Mouse (Mus musculus): Measurements from ENCODE around the gene S1pr4. TPM values are rescaled to one million over a fixed set of nuclear protein-coding genes. Genes with fewer than 3 reads are reported as not detected.

The S1pr4 gene
- polyA plus RNA-seq, 1 experiment: not detected

DNA sequence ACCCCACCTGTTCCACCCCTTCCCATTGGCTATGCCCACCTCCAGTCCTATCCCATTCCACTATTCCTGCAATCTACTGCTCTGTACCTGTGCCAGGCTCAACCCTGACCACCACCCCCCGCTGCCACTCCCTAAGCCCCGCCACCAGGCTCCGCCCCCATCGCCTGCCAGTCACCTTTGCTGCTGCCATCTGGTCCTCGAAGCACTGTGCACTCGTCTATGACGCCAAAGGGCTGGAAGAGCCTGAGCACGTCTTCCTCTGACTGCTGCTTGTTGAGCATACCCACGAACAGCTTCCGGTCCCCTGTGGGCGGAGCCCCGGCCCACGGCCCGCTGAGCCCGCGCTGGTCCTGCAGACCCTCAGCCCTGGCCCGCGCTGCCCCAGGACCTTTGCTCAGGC lies 29.5 kb downstream of the S1pr4 start:
- Histone ChIP-seq H3K4me3 (ENCODE audit: insufficient read depth, low read length) (no peak overlapping the region), H3K27ac (ENCODE audit: insufficient read depth, low read length) (no peak overlapping the region), H3K4me1 (ENCODE audit: control insufficient read depth, insufficient read depth, low read length) (no peaks in the 10 kb centered on the region)
- TF ChIP-seq POLR2A (IDR thresholded peaks at IDR 0.05; ENCODE audit: low read depth, low read length) (no peak), CTCF (IDR thresholded peaks at IDR 0.05; ENCODE audit: borderline replicate concordance, insufficient read depth, low read length) (no peak)

DNA sequence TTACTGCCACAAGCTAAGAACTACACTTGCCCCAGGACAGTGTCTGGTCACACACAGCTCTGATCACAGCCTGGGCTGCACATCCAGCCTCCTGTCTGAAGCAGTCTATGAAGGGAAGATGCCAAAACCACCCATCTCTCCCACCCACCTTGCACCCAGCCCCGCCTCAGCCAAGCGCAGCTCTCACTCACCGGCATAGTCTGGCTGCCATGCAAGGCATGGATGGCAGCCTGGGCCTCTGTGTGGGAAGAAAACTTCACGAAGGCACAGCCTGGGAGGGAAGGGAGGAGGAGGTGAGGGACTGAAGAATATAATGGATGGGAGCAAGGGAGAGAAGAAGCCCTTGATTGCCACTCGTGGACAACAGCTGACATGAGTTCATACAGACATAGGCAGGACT lies 30.7 kb downstream of the S1pr4 start:
- H3K4me3 ChIP-seq (ENCODE audit: insufficient read depth, low read length): no peak overlapping the region
- no peak for TF ChIP-seq CTCF (IDR thresholded peaks at IDR 0.05; ENCODE audit: borderline replicate concordance, insufficient read depth, low read length)
- TF ChIP-seq POLR2A (IDR thresholded peaks at IDR 0.05; ENCODE audit: low read depth, low read length): no peak

DNA sequence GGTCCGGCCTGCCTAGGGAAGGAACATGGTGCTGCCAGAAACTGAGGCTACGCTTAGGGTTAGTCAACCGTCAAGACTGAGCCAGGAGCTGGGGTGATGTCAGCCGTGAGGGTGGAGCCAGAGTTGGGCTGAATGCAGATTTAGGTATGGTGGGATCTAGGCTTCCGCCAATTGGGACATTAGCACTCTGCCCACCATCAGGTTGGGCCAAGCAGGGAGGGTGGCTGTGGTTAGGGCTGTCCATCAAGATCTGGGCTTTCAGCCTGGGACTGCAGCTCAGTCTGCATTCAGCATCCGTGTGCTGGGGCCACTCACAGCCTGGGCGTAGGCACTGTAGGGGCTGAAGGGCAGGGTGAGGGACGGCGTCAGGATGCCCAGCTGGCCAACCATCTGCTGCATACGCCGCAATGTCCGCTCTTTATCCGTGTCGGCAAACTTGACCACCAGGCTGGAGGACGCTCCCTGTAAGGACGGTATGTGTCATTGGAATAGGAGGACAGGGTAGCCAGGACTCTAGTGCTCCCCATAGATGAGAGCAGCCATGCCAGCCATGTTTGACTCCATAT lies 32.2 kb downstream of the S1pr4 start:
- TF ChIP-seq POLR2A (IDR thresholded peaks at IDR 0.05; ENCODE audit: low read depth, low read length) (no peak), CTCF (IDR thresholded peaks at IDR 0.05; ENCODE audit: borderline replicate concordance, insufficient read depth, low read length) (no peak)
- H3K4me3 ChIP-seq (ENCODE audit: insufficient read depth, low read length): no peak overlapping the region
- no peak overlapping the region for H3K27ac ChIP-seq (ENCODE audit: insufficient read depth, low read length)
- no peaks in the 10 kb centered on the region for H3K4me1 ChIP-seq (ENCODE audit: control insufficient read depth, insufficient read depth, low read length)

More for the DNA sequence above, 30.7 kb downstream of the S1pr4 start:
- Histone ChIP-seq H3K27ac (ENCODE audit: insufficient read depth, low read length) (no peak overlapping the region), H3K4me1 (ENCODE audit: control insufficient read depth, insufficient read depth, low read length) (no peaks in the 10 kb centered on the region)

- Histone ChIP-seq H3K4me1 (ENCODE audit: control insufficient read depth, insufficient read depth, low read length) (no peaks in the 10 kb centered on the region), H3K4me3 (ENCODE audit: insufficient read depth, low read length) (no peak overlapping the region), H3K27ac (ENCODE audit: insufficient read depth, low read length) (no peak overlapping the region)
- TF ChIP-seq CTCF (IDR thresholded peaks at IDR 0.05; ENCODE audit: borderline replicate concordance, insufficient read depth, low read length) (no peak), POLR2A (IDR thresholded peaks at IDR 0.05; ENCODE audit: low read depth, low read length) (no peak)
Observed at GRCm38 (mm10) chr10:81466881-81467280, 33.1 kb downstream of the S1pr4 start.

DNA sequence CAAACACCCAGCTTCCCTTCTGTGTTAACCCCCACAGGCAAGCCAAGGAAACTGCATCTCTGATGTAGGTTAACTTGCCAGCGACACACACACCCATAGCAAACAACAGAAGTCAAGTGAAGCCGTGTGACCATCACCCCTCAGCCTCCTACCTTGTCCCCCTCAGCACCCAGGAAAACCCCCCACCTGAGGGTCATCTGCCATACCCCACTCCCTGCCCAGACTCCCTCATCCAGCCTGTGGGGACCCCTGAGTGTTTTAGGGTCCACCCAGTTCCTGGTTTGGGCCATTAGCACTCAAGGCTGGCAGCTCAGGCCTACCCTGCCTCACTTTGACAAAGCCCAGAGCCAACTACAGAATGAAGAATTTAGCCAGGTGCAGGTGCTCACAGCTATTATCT lies 33.9 kb downstream of the S1pr4 start:
- Histone ChIP-seq H3K4me1 (ENCODE audit: control insufficient read depth, insufficient read depth, low read length) (no peaks in the 10 kb centered on the region), H3K27ac (ENCODE audit: insufficient read depth, low read length) (no peak overlapping the region), H3K4me3 (ENCODE audit: insufficient read depth, low read length) (no peak overlapping the region)
- TF ChIP-seq CTCF (IDR thresholded peaks at IDR 0.05; ENCODE audit: borderline replicate concordance, insufficient read depth, low read length) (no peak), POLR2A (IDR thresholded peaks at IDR 0.05; ENCODE audit: low read depth, low read length) (no peak)

GRCm38 (mm10) chr10:81465265-81465645 lies 34.7 kb downstream of the S1pr4 start:
- no peak for TF ChIP-seq POLR2A (IDR thresholded peaks at IDR 0.05; ENCODE audit: low read depth, low read length)
- no peak for TF ChIP-seq CTCF (IDR thresholded peaks at IDR 0.05; ENCODE audit: borderline replicate concordance, insufficient read depth, low read length)
- Histone ChIP-seq H3K4me3 (ENCODE audit: insufficient read depth, low read length) (no peak overlapping the region), H3K27ac (ENCODE audit: insufficient read depth, low read length) (no peak overlapping the region), H3K4me1 (ENCODE audit: control insufficient read depth, insufficient read depth, low read length) (no peaks in the 10 kb centered on the region)

DNA sequence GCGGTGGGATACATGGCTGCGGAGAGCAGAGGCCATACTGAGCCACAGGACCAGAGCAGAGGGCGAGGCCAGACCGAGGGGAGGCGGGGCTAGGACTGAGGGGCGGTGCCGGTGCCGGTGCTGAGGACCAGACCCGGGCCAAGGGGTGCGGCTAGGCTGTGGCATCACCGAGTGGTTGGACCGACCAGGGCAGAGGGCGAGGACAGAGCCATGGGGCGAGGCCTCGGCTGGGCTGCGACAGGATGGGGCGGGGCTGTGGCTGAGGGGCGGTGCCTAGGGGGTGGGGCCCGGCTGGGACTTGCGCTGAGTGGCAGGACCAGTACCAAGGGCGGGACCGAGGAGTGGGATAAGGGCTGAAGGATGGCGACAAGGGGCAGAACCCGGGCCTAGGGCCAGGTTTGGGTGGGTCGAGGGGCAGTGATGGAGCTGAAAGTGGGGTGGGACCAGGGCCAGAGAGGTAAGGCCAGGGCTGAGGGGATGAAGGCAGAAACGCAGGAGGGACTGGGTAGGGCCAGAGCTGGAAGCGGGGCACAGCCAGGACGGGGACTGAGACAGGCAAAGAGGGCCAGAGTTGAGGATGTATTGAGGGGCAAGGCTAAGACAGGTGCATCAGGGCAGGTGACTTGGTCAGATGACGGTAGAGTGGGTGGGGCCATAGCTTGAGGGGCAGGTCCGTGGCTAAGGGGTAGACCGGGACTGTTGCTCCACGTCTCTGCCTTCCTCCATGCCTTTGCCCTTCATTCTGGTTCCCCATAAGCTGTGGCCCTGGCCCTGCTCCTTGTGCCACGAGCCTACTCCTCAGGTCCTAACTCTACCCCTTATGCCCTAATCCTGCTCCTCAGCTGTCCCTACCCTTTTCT lies 35.3 kb downstream of the S1pr4 start:
- no peaks in the 10 kb centered on the region for H3K4me1 ChIP-seq (ENCODE audit: control insufficient read depth, insufficient read depth, low read length)
- TF ChIP-seq CTCF (IDR thresholded peaks at IDR 0.05; ENCODE audit: borderline replicate concordance, insufficient read depth, low read length): no peak
- no peak for TF ChIP-seq POLR2A (IDR thresholded peaks at IDR 0.05; ENCODE audit: low read depth, low read length)
- no peak overlapping the region for H3K27ac ChIP-seq (ENCODE audit: insufficient read depth, low read length)
- H3K4me3 ChIP-seq (ENCODE audit: insufficient read depth, low read length): no peak overlapping the region

DNA sequence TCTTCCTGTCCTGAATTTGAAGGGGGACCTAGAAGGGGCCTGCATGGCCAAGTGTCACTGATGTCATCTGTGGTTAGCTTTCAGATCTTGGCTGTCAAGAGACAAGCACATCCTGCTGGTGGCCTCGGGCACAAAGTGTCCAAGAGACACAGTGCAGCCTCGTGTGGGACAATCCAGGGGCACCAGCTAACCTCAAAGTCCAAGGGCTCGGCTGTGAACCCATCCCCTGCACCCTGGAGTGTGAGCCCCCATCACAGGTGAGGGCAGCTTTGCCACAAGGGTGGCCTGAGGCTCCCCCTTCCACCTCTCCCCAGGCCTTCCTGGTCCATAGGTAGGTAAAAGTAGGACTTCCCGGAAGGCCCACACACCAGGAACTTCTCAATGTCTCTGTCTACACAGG lies 36.4 kb downstream of the S1pr4 start:
- Histone ChIP-seq H3K27ac (ENCODE audit: insufficient read depth, low read length) (no peak overlapping the region), H3K4me1 (ENCODE audit: control insufficient read depth, insufficient read depth, low read length) (no peaks in the 10 kb centered on the region), H3K4me3 (ENCODE audit: insufficient read depth, low read length) (no peak overlapping the region)
- no peak for TF ChIP-seq POLR2A (IDR thresholded peaks at IDR 0.05; ENCODE audit: low read depth, low read length)
- no peak for TF ChIP-seq CTCF (IDR thresholded peaks at IDR 0.05; ENCODE audit: borderline replicate concordance, insufficient read depth, low read length)

GRCm38 (mm10) chr10:81462917-81463316 lies 37.0 kb downstream of the S1pr4 start:
- Histone ChIP-seq H3K4me1 (ENCODE audit: control insufficient read depth, insufficient read depth, low read length) (no peaks in the 10 kb centered on the region), H3K27ac (ENCODE audit: insufficient read depth, low read length) (no peak overlapping the region), H3K4me3 (ENCODE audit: insufficient read depth, low read length) (no peak overlapping the region)
- TF ChIP-seq POLR2A (IDR thresholded peaks at IDR 0.05; ENCODE audit: low read depth, low read length) (no peak), CTCF (IDR thresholded peaks at IDR 0.05; ENCODE audit: borderline replicate concordance, insufficient read depth, low read length) (no peak)

GRCm38 (mm10) chr10:81462415-81462804 lies 37.5 kb downstream of the S1pr4 start:
- Histone ChIP-seq H3K4me1 (ENCODE audit: control insufficient read depth, insufficient read depth, low read length) (no peaks in the 10 kb centered on the region), H3K4me3 (ENCODE audit: insufficient read depth, low read length) (no peak overlapping the region), H3K27ac (ENCODE audit: insufficient read depth, low read length) (no peak overlapping the region)
- no peak for TF ChIP-seq CTCF (IDR thresholded peaks at IDR 0.05; ENCODE audit: borderline replicate concordance, insufficient read depth, low read length)
- TF ChIP-seq POLR2A (IDR thresholded peaks at IDR 0.05; ENCODE audit: low read depth, low read length): no peak

Data from embryonic fibroblast, embryonic 13.5 days (primary cell).